Mouse (Mus musculus): Measurements from ENCODE around the gene Yeats4.

Yeats4 gene

GRCm38 (mm10) chr10:117202981-117203557 is 21.2 kb downstream of the Yeats4 start:
- no peak for DNase-seq (ENCODE audit: low read depth, low spot score)

GRCm38 (mm10) chr10:117199701-117200100 is 24.6 kb downstream of the Yeats4 start:
- DNase-seq (ENCODE audit: low read depth, low spot score) = no peak

GRCm38 (mm10) chr10:117196696-117197095 is 27.6 kb downstream of the Yeats4 start:
- no peak for DNase-seq (ENCODE audit: low read depth, low spot score)

- DNase-seq (ENCODE audit: low read depth, low spot score) = no peak
These were observed 28.6 kb downstream of the Yeats4 start for GRCm38 (mm10) chr10:117195748-117196147.

GRCm38 (mm10) chr10:117195005-117195404 is 29.3 kb downstream of the Yeats4 start:
- DNase-seq (ENCODE audit: low read depth, low spot score) = no peak

GRCm38 (mm10) chr10:117193364-117193763 is 30.9 kb downstream of the Yeats4 start:
- no peak for DNase-seq (ENCODE audit: low read depth, low spot score)

- DNase-seq (ENCODE audit: low read depth, low spot score) = no peak
These were observed 38.8 kb downstream of the Yeats4 start for GRCm38 (mm10) chr10:117185399-117186089.

GRCm38 (mm10) chr10:117181098-117181497 is 43.2 kb downstream of the Yeats4 start:
- no peak for DNase-seq (ENCODE audit: low read depth, low spot score)

- DNase-seq (ENCODE audit: low read depth, low spot score) = no peak
These were observed 49.7 kb downstream of the Yeats4 start for GRCm38 (mm10) chr10:117174645-117175044.

- no peak for DNase-seq (ENCODE audit: low read depth, low spot score)
These were observed 50.5 kb downstream of the Yeats4 start for GRCm38 (mm10) chr10:117173566-117174438.

- no peak for DNase-seq (ENCODE audit: low read depth, low spot score)
These were observed 51.2 kb downstream of the Yeats4 start for GRCm38 (mm10) chr10:117173111-117173510.

- no peak for DNase-seq (ENCODE audit: low read depth, low spot score)
These were observed 52.2 kb downstream of the Yeats4 start for GRCm38 (mm10) chr10:117172069-117172468.

GRCm38 (mm10) chr10:117166785-117167425 is 57.4 kb downstream of the Yeats4 start:
- no peak for DNase-seq (ENCODE audit: low read depth, low spot score)
